Mouse (Mus musculus): ENCODE results near the gene Crygn.

DNA sequence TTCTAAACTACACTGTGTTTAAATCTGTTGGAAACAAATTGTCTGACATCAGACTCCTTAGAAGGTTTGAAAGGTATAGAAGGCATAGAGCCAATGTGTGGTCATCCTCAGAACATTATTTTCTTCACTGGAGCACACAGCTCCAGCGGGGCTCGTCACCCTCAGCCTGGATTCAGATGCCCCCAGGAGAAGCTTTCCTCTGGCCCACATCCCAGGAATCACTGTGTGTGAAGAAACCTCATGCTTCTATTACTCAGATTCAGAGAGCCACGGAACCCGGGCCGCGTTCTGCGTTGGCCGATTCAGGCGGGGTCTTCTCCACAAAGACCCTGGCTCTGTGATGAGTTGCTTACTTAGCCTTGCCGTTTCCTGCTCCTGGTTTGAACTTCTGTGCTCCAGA, 13.9 kb downstream of the Crygn start:
- TF ChIP-seq ZC3H11A (IDR thresholded peaks at IDR 0.05; ENCODE audit: borderline replicate concordance, low read depth, low read length) (no peak), CHD2 (IDR thresholded peaks at IDR 0.05; ENCODE audit: low read depth, low read length) (no peak)

Data from ES-E14 (cell line).